Mouse (Mus musculus): Measurements from ENCODE around the gene Zfp334.
A peak's percentile ranks its signal among the peaks of the same experiment; 100 is the strongest.

The Zfp334 gene

DNA sequence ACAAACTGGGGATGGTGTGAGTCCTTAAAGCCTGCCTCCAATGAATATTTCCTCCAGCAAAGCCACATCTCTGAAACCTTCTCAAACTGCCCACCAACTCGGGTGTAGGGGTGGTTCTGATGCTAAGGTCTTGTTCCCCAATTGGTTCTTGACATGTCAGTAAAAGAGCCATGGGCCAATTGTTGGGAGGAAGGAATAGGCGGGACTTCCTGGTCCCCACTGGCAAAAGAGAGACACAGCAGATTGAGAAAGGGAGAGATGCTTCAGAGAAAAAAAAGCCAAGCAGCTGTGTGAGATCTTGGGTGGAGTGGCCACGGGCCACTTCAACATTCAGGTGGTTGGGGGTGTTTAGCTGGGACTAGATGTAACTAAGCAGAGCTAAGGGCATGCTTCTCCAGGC lies 17.0 kb downstream of the Zfp334 start:
- no peak for DNase-seq

DNA sequence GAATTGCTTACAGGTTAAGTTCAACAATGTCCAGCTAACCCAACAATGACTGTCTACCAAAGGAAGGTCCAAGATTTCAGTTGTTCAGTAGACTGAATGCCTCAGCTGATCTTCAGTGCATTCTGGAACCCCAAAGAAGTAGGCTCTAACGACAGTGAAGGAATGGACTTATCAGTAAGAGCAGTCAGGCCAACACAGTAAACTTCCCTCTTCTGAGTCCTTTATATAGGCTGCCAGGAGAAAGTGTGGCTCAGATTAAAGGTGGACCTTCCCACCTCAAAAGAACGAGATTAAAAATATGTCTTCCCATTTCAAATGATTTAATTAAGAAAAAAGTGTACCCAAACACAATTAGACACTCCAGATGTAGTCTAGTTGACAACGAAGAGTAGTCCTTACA lies 17.7 kb downstream of the Zfp334 start:
- no peak for DNase-seq

DNA sequence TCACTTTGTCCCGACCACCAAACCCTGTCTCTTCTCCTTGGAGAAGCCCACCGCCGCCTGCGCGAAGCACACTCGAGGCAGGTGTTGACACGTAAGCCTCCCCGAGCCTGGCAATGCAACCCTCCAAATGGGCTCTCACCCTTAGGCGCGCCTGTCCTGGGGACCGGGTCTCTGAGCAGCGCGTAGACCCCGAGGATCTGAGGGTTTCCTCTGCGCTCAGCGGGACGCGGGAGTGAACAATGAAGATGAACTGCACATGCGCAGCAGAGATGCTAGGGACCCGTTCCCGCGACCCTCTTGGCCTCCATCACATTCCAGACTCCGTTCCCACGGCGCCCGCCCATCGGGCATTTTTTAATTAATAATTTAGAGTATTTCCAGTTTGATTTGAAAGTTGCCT lies 19.6 kb downstream of the Zfp334 start, which contains the start of gene Zfp663:
Gene Zfp663 (minus strand): TSS at position 234 of the 400 bp plus-strand sequence.
- no peak for DNase-seq

DNA sequence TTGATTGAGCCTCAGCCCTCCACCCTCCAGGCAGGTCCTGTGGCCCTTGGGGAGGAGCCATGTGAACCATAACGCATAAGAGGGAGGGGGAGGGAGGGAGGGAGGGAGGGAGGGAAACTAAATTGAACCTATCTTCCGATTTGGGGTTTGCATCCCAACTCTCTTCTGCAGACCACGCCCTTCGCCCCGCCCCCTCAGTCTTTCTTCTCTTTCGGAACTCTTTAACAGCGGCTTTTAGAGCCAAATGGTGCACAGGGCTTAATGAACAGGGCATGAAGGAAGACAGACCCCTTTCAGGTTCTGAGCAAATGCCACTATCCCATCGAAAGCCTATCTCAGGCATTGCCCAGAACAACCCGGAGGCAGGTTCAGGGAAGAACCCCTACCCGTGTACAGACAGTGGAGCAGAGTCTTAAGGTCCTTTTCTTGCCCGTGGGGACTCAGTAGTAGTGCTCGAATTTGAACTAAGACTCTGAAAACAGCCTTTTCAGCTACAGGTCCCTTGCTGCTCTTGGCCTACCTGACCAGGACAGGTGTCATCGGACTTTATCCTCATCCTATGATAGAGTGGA lies 20.1 kb downstream of the Zfp334 start:
- DNase-seq: no peak

DNA sequence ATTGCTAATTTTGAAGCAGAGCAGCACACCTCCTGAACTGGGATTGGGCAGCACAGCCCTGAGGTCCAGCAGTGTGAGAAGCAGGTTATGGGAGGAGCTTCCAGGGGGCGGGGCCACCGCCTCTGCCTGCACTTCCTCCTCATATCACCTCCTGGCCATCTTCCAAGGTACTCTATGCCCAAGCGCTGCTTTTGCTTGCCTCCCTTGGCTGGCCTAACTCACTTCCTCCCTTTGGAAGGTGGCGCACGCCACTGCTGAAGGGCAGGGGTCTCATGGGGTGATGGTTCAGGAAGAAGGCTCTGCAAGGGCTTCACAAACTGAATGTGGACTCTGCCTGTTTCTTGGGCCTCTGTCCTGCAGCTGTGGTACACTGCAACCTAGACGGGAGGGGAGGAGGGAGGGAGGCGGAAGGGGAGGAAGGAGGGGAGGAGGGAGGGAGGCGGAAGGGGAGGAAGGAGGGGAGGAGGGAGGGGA lies 21.0 kb downstream of the Zfp334 start:
- peak; percentile 88 for DNase-seq

DNA sequence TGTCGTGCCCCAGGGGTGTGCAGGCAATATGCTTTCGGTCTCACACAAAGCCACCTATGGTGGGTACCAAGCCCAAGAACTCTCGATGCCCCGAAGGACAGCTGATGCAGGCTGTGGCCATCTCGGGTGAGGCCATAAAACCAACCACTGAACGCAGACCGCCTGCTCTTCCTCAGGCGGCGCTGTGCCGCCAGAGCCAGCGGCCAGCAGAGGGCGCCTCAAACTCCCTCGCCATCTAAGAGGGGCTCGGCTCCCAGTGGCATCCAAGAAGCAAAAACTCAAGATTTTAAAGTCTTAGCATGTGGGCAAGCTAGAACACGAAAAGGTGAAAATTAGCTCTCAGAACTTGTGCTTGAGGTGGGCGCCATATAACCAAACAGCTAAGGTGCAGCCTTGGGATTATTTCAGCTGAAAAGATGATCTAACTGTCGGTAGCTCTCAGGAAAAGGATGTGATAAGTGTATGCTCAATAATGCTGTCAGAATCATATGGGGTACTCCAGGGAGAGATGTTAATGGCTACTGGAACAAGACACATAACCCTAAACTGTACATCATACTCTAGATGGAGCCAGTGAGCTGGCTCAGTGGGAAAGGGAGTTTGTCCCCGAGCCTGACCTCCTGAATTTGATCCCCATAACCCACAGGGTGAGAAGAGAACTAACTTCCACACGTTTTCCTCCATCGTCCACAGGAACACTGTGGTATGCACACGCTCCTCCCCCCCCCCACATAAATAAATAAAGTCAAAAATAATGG lies 23.5 kb downstream of the Zfp334 start:
- DNase-seq: no peak

DNA sequence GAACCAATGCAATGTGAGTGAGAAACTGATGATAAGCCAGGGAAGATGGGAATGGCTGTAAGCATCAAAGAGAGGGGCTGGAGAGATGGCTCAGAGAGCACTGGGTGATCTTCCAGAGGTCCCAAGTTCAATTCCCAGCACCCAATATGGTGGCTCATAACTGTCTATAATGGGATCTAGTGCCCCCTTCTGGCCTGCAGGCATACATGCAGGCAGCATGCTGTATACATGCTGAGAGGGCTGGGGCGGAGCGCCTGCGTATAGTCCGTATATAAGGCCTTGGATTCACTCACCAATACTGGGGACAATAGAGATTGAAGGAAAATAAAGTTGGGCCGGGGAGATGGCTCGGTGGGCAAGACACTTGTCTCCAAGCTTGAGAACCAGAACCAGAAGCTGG lies 24.8 kb downstream of the Zfp334 start:
- no peak for DNase-seq

DNA sequence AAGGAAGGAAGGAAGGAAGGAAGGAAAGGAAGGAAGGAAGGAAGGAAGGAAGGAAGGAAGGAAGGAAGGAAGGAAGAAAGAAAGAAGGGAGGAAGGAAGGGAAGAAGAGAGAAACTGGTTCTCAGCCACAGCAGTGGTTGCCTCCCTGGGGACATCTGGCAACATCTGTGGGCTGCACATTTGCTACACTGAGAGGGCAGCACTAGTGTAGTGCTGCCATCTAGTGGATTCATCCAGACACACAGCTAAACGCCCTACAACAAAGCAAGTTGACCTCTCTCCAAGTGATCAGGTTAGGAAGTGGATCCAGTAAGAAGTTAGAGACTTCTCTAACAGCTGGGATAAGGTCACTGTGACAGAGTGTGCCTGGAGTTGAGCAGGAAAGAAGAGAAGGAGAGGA lies 27.2 kb downstream of the Zfp334 start:
- DNase-seq: peak; percentile 93

DNA sequence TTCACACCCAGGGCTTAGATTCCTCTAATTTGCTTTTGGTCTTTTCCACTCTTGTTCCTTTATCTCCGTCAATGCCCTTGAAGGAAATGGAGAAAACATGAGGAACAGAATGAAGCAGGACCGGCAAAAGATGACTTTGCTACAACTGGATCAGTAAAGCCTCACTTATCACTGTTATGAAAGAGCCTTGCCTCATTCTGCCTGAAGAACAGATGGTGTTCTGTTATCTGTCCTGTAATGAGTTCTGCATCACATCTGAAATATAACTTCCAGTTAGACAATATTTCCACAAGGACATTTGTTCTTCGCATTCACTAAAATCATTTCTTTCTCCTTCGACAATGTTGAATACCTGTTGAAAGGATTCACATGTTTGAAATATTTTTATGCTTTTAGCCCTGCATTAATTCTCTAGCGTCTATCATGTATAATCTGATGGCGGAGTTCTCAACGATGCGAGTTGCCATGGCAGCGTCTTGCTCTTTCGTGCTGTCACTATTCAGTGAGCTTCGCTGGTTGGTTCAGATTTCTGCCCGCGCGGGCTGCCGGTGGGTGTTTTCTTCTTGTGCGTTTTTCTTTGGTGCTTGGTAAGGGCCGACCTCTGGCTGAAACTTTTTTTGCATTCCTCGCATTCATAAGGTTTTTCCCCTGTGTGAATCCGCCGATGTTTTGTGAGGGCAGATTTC lies 36.1 kb downstream of the Zfp334 start:
- no peak for DNase-seq

DNA sequence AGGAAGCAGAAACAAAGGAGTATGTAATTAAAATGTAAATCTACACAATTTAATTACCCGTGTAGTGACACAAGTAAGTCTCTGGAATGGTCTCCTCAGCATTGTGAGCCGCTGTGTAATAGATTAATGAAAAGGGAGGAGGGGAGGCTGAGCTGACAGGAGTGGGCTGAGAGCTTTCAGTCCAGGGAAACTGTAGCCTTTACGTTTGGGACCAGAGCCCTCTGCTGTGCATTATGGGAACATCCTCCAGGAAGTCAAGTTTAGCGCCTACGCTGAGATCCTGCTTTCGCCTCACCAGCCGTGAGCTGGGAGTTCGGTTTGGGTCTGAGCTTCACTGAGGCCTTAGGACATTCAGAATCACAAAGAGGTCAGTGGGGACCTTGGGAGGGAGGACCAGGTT lies 38.6 kb downstream of the Zfp334 start:
- no peak for DNase-seq

DNA sequence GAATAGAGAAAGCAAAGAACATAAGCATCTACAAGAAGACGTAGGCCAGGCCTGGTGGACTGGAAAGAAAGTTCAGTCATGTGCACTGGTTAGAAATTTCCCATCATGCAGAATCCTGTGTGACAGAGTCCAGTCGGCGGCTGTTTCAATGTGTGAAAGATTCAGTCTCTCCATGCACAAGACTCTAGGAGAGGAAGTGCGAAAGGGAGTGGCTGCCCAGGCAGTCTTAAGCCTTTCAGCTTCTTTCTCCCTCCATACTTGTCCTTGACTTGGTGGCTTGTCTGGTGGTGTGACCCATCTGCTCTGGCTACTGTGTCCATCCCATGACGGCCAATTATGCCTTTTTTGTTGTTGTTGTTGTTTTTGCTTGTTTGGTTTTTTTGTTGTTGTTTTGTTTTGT lies 41.9 kb downstream of the Zfp334 start:
- no peak for DNase-seq

DNA sequence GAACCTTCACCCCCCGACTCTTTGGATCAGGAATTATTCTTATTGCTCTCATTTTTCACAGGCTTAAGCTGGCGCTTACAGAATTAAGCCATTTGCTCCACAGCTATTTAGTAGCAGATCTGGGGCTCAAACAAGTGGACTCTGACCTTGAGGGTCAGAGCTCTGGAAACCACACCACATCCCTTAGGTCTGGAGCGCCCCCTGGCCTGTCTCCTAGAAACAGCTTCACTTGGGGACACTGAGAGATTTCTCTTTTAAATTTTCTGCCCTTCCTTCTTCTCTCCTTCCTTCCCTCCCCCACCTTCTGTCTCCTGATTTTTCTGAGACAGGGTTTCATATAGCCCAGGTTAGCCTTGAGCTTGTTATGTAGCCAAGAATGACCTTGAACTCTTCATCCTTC lies 50.9 kb downstream of the Zfp334 start:
- peak; percentile 89 for DNase-seq

DNA sequence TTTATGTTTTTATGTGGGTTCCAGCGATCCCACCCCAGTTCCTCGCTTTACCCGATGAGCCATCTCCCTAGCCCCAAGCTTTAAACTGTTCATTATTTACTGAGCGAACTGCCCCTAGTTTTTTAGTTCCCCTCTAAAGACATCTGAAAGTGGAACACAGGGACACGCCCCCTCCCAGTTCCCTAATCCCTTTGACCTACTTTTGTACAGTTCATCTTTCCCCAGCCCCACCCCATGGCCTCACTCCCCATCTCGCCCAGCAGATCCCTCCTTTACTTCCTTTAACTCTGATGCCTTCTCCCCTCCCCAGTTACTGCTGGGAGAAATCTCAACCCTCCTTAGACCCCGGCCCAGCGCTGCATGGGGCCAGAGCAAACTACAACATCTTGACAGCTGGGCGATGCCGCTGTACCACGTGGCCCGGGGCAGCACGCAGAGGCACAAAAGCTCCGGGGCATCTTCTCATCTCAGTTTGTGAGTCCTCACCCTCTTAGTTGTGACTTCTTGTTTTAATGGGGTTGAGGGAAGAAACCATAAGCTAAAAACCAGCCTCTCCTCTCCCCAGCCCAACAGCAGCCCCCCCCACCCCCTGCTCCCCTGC lies 55.3 kb downstream of the Zfp334 start:
- DNase-seq: peak; percentile 96

DNA sequence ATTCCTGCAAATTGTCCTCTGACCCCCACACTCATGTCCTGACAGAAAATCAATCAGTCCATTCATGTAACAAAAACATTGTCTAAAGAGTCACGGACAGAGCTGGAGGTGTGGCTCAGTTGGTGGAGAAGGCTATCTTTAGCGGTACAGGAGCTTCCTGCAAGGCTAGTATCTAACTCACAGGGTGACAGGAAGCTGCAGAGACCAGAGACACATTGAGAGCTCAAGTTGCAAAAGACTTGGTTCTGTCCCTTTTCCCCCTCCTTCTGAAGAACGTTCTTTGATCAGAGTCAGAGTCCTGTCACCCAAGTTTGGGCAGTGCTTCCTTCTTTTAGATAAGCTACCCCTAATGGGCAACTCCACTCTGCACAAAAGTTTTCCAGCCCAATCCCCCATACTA lies 58.4 kb downstream of the Zfp334 start:
- no peak for DNase-seq

DNA sequence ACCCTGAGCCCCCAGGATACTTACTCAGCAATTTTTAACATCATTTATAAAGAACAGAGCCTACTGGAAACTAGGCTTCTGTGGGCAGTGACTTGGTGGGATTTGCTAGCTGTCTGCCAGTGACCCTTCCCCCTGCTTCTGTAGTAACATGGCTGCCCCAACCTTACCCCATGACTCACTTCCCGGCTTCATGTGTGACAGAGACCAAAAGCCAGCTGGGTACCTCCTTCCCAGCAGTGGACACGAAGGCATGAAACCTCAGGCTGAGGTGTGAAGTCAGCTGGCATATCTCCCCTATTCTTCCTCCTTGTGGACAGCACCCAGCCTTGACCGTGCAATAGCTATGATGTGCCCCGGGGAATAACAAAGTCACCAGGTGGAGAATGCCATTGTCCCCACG lies 59.3 kb downstream of the Zfp334 start:
- peak; percentile 74 for DNase-seq

DNA sequence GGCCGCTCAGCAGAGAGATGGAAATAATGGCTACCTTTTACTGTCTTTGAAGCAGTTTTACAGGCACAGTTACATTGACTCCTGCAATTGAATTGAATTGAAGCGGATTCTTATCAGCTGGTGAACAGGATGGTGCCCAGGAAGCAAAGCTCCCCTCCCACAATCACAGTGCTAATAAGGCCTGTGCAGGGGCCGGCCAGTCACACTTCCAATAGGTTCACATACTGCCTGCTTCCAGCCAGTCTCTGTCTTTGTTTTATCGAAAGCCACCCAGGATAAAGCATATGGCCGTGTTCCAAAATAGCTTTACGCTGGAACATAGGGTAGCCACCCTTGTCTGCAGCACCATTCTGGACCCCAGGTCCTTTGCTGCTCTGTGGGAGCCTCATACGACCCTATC lies 60.7 kb downstream of the Zfp334 start:
- no peak for DNase-seq

DNA sequence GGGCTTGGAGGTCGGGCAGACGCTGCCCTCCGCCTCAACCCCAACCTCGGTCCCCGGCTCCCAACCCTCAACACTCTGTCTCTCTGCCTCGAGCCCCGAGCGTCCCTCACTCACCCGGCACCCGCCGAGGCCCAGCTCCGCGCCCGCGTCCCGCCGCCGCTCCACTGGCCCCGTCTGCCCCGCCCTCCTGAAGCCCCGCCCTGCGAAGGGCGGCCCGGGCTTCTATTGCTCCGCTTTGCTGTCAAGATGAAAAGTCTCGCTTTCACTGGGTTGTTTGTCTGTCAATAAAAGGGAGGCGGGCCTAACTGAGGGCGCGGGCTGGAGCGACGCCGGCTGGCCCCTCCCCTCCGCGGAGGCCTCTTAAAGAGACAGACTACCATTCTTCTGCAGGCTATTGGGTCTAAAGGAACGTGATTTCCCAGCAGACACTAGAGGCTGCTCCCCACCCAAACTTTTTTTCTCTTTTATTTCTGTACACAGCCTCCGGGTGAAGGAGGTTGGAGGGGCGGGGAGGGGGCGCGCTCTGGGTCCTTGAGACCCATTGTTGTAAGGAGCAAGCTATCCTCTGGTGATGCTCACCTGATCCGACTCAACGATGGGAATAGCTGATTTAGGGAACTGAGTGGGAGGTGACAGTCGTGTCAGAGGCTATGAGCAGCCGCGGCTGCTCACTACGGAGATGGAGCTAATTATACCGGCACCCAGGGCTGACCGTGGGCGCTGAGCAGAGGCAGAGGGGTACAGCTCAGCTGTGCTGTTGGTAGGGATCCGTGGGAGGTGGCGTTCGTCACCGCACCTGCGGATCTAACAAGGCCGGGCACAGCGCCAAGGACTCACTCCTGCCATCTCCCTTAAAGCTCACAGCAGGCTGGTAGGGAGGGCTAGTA lies 61.5 kb downstream of the Zfp334 start, which contains the start of gene Elmo2:
Gene Elmo2 (minus strand): TSS at position 176 of the 887 bp plus-strand sequence.
- peak; percentile 100 for DNase-seq

DNA sequence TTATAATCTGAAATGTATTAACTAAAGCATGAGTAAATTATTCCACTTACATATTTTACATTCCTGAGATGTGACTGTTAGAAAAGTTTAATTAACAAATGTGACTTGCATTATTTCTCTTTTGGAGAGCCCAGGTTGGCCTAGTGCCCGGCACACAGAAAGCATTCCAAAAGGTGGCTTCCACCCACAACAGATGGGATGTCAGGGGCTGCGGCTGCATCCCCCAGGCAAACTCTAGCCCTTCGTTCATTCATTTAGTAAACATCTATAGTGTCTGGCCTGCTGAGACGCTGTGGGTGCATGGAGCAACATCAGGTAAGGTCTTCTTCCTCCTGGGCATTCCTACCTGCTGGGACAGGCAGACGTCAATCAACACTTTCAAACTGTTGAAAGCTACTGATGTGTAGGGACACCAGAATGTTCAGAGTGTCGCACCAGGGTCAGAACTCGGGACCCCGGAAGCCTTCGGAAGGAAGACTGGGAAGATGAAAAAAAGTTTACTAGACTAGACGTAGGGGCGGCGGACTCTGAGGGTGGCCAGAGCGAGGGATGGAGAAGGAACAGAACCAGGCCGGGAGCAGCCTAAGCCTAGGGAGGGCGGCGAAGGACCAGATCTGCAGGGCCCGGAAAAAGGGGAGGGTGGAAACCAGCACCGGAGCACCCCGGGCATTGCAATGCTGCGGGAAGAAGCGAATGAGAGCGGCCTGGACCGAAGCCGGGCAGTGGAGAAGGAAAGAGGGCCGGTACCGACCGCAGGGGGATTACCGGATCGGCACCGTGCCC lies 62.3 kb downstream of the Zfp334 start:
- no peak for DNase-seq
